Mouse (Mus musculus): ENCODE results near the gene Sh3rf1.

- TF ChIP-seq CTCF (IDR thresholded peaks at IDR 0.05; ENCODE audit: low read depth): no peak
- no peak for TF ChIP-seq EP300 (IDR thresholded peaks at IDR 0.05; ENCODE audit: low read depth)
These were observed 94.0 kb downstream of the Sh3rf1 start for GRCm38 (mm10) chr8:61317535-61318136.

Measured in liver, postnatal 0 days (tissue).